Mouse (Mus musculus) liver, embryonic 14.5 days (tissue): ENCODE results near the gene Cdk1. TPM values are rescaled to one million over a fixed set of nuclear protein-coding genes. Genes with fewer than 3 reads are reported as not detected.

ENCODE experiments used
- ATAC-seq: fragments of 200-750 bp; cut with Nextera tagmentation; 2 replicates; pipeline ENCODE4 v1.8.0; 2017; ENCODE audit warnings: moderate number of reproducible peaks, mild to moderate bottlenecking, moderate library complexity; ENCODE audit not compliant: insufficient read depth
- DNase-seq, 3 experiments: peaks; one replicate each; pipeline ENCODE4 v3.0.0-alpha.2; 2012 to 2013; ENCODE audit warnings: low read depth in 3 of 3, low spot score in 3 of 3
- H3K27ac ChIP-seq: fragments of 300-500 bp; sonication (generic); 2 replicates; pipeline ENCODE4 v1.5.1; 2014; ENCODE audit warnings: moderate library complexity, mild to moderate bottlenecking, control low read depth, inconsistent platforms
- H3K27me3 ChIP-seq: fragments of 300-500 bp; sonication (generic); 2 replicates; pipeline ENCODE4 v1.6.1; 2014; ENCODE audit warnings: mild to moderate bottlenecking, low read length, moderate library complexity; ENCODE audit not compliant: control insufficient read depth, insufficient read depth
- H3K36me3 ChIP-seq: fragments of 300-500 bp; sonication (generic); replicated peaks from 2 replicates; pipeline ENCODE4 v1.6.1; 2014; ENCODE audit warnings: low read depth; ENCODE audit not compliant: control insufficient read depth, insufficient read depth
- H3K4me1 ChIP-seq, 2 experiments: fragments of 200-500 bp in 1 of 2; fragments of 300-500 bp in 1 of 2; sonication (generic) in 1 of 2; replicated peaks; 2 replicates each; pipeline ENCODE4 v1.6.1; 2012 to 2014; ENCODE audit warnings: antibody characterized with exemption in 1 of 2, inconsistent platforms in 1 of 2, low read length in 1 of 2; ENCODE audit not compliant: control insufficient read depth in 2 of 2, insufficient read depth in 2 of 2
- H3K4me2 ChIP-seq: fragments of 300-500 bp; sonication (generic); 2 replicates; pipeline ENCODE4 v1.6.1; 2014; ENCODE audit warnings: low read depth, mild to moderate bottlenecking, control low read depth, moderate library complexity
- H3K4me3 ChIP-seq, 2 experiments: fragments of 200-500 bp in 1 of 2; fragments of 300-500 bp in 1 of 2; sonication (generic) in 1 of 2; 2 replicates each; pipeline ENCODE4 v1.5.1; 2012 to 2014; ENCODE audit warnings: low read depth in 2 of 2, low read length in 2 of 2, mild to moderate bottlenecking in 2 of 2, control low read depth in 1 of 2, inconsistent platforms in 1 of 2, moderate library complexity in 1 of 2; ENCODE audit not compliant: insufficient read depth in 1 of 2
- H3K9ac ChIP-seq: fragments of 300-500 bp; sonication (generic); replicated peaks from 2 replicates; pipeline ENCODE4 v1.6.1; 2014; ENCODE audit warnings: mild to moderate bottlenecking, control low read depth, moderate library complexity
- H3K9me3 ChIP-seq: fragments of 300-500 bp; sonication (generic); 2 replicates; pipeline ENCODE4 v1.6.1; 2016; ENCODE audit warnings: low read length, mixed read lengths; ENCODE audit not compliant: control insufficient read depth
- CTCF ChIP-seq: IDR thresholded peaks from 2 replicates; pipeline ENCODE4 v1.5.1; 2016; ENCODE audit warnings: antibody characterized with exemption, low read depth, control low read depth
- EP300 ChIP-seq: IDR thresholded peaks from 2 replicates; pipeline ENCODE4 v1.6.1; 2016; ENCODE audit warnings: antibody characterized with exemption, low read depth
- WGBS: fragments of 180-500 bp; shearing (Covaris S2); extraction: QIAGEN DNeasy Blood & Tissue Kit; methylation state at CpG from one replicate; pipeline ENCODE4 v1.1.7; 2014; ENCODE audit not compliant: insufficient replicate concordance; 5-methylcytosine and 5-hydroxymethylcytosine counted together
- polyA plus RNA-seq, 2 experiments: library from polyadenylated mRNA; depleted of rRNA in 1 of 2; stranded (reverse) in 1 of 2; unstranded in 1 of 2; fragments of >200 nt; fragmentation: Nextera tagmentation in 1 of 2; extraction: Ambion mirVana in 1 of 2; gene quantifications; 2 replicates each; pipeline versions ENCODE4 v1.2.1 to v1.2.3; 2012 to 2014

The Cdk1 gene
- polyA plus RNA-seq, 2 experiments, result 273 to 353 TPM

GRCm38 (mm10) chr10:69313944-69314343 is 38.8 kb downstream of the Cdk1 start:
- no peak overlapping the region for H3K4me3 ChIP-seq
- H3K9me3 ChIP-seq, result no peaks in the 10 kb centered on the region
- no peak for TF ChIP-seq CTCF
- no peak overlapping the region for H3K27ac ChIP-seq
- ATAC-seq (no peak), DNase-seq (no peak)
- 62% methylated on average over 8 of the region's 8 CpGs for WGBS
- no peaks in the 10 kb centered on the region for H3K36me3 ChIP-seq
- no peak overlapping the region for H3K9ac ChIP-seq
- no peaks in the 10 kb centered on the region for H3K4me1 ChIP-seq
- H3K4me2 ChIP-seq, result no peak overlapping the region
- H3K27me3 ChIP-seq, result no peaks in the 10 kb centered on the region

GRCm38 (mm10) chr10:69311867-69312266 is 40.9 kb downstream of the Cdk1 start:
- Histone ChIP-seq H3K4me1 (no peaks in the 10 kb centered on the region), H3K27ac (no peak overlapping the region), H3K36me3 (no peaks in the 10 kb centered on the region), H3K9me3 (no peaks in the 10 kb centered on the region), H3K4me3 (no peak overlapping the region), H3K27me3 (no peaks in the 10 kb centered on the region), H3K9ac (no peak overlapping the region), H3K4me2 (no peak overlapping the region)
- DNase-seq, result no peak
- no peak for ATAC-seq
- WGBS, result 55% methylated on average over 16 of the region's 16 CpGs
- TF ChIP-seq CTCF (no peak), EP300 (no peak)

GRCm38 (mm10) chr10:69309109-69309508 is 43.6 kb downstream of the Cdk1 start:
- H3K4me3 ChIP-seq, result no peak overlapping the region
- 27% methylated on average over 5 of the region's 5 CpGs for WGBS
- peaks cover 0 to 20% of the 10 kb centered on the region in 2 experiments; a peak in 2 of 4 replicates for H3K4me1 ChIP-seq
- no peaks in the 10 kb centered on the region for H3K36me3 ChIP-seq
- DNase-seq (no peak), ATAC-seq (no peak)
- H3K9ac ChIP-seq, result no peak overlapping the region
- no peak overlapping the region for H3K27ac ChIP-seq
- H3K9me3 ChIP-seq, result no peaks in the 10 kb centered on the region
- H3K4me2 ChIP-seq, result no peak overlapping the region
- no peaks in the 10 kb centered on the region for H3K27me3 ChIP-seq
- TF ChIP-seq EP300 (no peak), CTCF (no peak)

GRCm38 (mm10) chr10:69307067-69307466 is 45.7 kb downstream of the Cdk1 start:
- Histone ChIP-seq H3K4me1 (peaks cover 0 to 20% of the 10 kb centered on the region in 2 experiments; a peak in 2 of 4 replicates), H3K36me3 (no peaks in the 10 kb centered on the region), H3K9ac (no peak overlapping the region), H3K9me3 (no peaks in the 10 kb centered on the region), H3K4me3 (no peak overlapping the region), H3K4me2 (no peak overlapping the region), H3K27me3 (no peaks in the 10 kb centered on the region), H3K27ac (no peak overlapping the region)
- DNase-seq (peak; percentile 34 to 45 (median 36)), ATAC-seq (no peak)
- WGBS, result 34% methylated on average over 5 of the region's 5 CpGs
- TF ChIP-seq CTCF (peak; percentile 88), EP300 (no peak)

GRCm38 (mm10) chr10:69306205-69306604 is 46.5 kb downstream of the Cdk1 start:
- no peaks in the 10 kb centered on the region for H3K9me3 ChIP-seq
- no peak for ATAC-seq
- DNase-seq, result peak in 2 of 3 experiments; percentile 15 to 35
- H3K4me2 ChIP-seq, result peak overlapping the region; percentile 31
- H3K4me3 ChIP-seq, result no peak overlapping the region
- H3K27me3 ChIP-seq, result no peaks in the 10 kb centered on the region
- 27% methylated on average over 14 of the region's 14 CpGs for WGBS
- H3K36me3 ChIP-seq, result no peaks in the 10 kb centered on the region
- H3K4me1 ChIP-seq, result peaks cover 0 to 20% of the 10 kb centered on the region in 2 experiments; a peak in 2 of 4 replicates
- no peak overlapping the region for H3K27ac ChIP-seq
- no peak for TF ChIP-seq EP300
- TF ChIP-seq CTCF, result peak; percentile 87
- H3K9ac ChIP-seq, result no peak overlapping the region
